Mouse (Mus musculus) Patski (cell line): ENCODE measurements around the gene Bcl2a1b. TPM values are rescaled to one million over a fixed set of nuclear protein-coding genes. Genes with fewer than 3 reads are reported as not detected.
"Not testable (repeated sequence)": the region's sequence is repeated elsewhere in the genome, so short reads cannot be mapped to it uniquely, and the experiment has no call there.

ENCODE experiments used
- ATAC-seq: fragments of 100-300 bp; one replicate; pipeline ENCODE4 v1.8.0; 2021
- CTCF ChIA-PET: fragments of 350-600 bp; sonication (Branson Sonifier 250); formaldehyde crosslinking; loops from one replicate; lab custom pipeline; 2022; ENCODE audit warnings: inconsistent platforms; lab: Charles Lee
- POLR2A ChIA-PET: fragments of 350-600 bp; sonication (Branson Sonifier 250); formaldehyde crosslinking; loops from one replicate; lab custom pipeline; 2022; ENCODE audit warnings: antibody characterized with exemption, inconsistent platforms; lab: Charles Lee
- DNase-seq: peaks from one replicate; pipeline ENCODE4 v3.0.0-alpha.2; 2011; ENCODE audit warnings: low read depth, low spot score
- H3K27me3 ChIP-seq: fragments of 371-371 bp; one replicate; pipeline ENCODE4 v1.5.1; 2021
- CTCF ChIP-seq: fragments of 100-300 bp; IDR thresholded peaks from one replicate; pipeline ENCODE4 v1.5.1; 2021
- in situ Hi-C: fragments of 300-500 bp; cut with MboI; formaldehyde crosslinking; loops from 3 replicates; pipeline ENCODE4 v1.11.1; 2018; ENCODE audit warnings: low pct_unique_long_range_greater_than_20kb, mixed read lengths
- polyA plus RNA-seq: library from polyadenylated mRNA; unstranded; gene quantifications from one replicate; pipeline ENCODE4 v1.2.3, GENCODE M21; 2021

The Bcl2a1b gene
- polyA plus RNA-seq, 1 experiment from 2014 or later: not detected

GRCm38 (mm10) chr9:89212428-89212827 lies 13.4 kb downstream of the Bcl2a1b start:
- POLR2A ChIA-PET, CTCF ChIA-PET, in situ Hi-C loops, DNase-seq, H3K27me3 ChIP-seq: not testable (repeated sequence)
- peak; percentile 43 for TF ChIP-seq CTCF
- peak; percentile 37 for ATAC-seq

GRCm38 (mm10) chr9:89218174-89218573 lies 19.2 kb downstream of the Bcl2a1b start:
- POLR2A ChIA-PET: not testable (repeated sequence)

GRCm38 (mm10) chr9:89219668-89220067 lies 20.7 kb downstream of the Bcl2a1b start:
- in situ Hi-C loops: loop anchor here (5.0 kb wide), 1 partner anchor 507 kb away; no protein-coding TSS in a partner anchor
- DNase-seq, ATAC-seq, CTCF ChIA-PET, H3K27me3 ChIP-seq, POLR2A ChIA-PET: not testable (repeated sequence)

More at GRCm38 (mm10) chr9:89218174-89218573, 19.2 kb downstream of the Bcl2a1b start:
- in situ Hi-C loops: loop anchor here (5.0 kb wide), 1 partner anchor 506 kb away; no protein-coding TSS in a partner anchor
- CTCF ChIA-PET, DNase-seq, H3K27me3 ChIP-seq, ATAC-seq: not testable (repeated sequence)

GRCm38 (mm10) chr9:89220704-89221287 lies 21.8 kb downstream of the Bcl2a1b start:
- CTCF ChIA-PET, ATAC-seq, in situ Hi-C loops, H3K27me3 ChIP-seq, DNase-seq, POLR2A ChIA-PET: not testable (repeated sequence)

GRCm38 (mm10) chr9:89226071-89226470 lies 27.1 kb downstream of the Bcl2a1b start:
- DNase-seq (no peak), ATAC-seq (no peak)
- in situ Hi-C loops: loop anchor here (25.0 kb wide), 1 partner anchor 461 kb away; no protein-coding TSS in a partner anchor
- H3K27me3 ChIP-seq: no peaks in the 10 kb centered on the region
- peak; percentile 26 for TF ChIP-seq CTCF
- CTCF ChIA-PET: no interaction called here
- POLR2A ChIA-PET: no interaction called here

DNA sequence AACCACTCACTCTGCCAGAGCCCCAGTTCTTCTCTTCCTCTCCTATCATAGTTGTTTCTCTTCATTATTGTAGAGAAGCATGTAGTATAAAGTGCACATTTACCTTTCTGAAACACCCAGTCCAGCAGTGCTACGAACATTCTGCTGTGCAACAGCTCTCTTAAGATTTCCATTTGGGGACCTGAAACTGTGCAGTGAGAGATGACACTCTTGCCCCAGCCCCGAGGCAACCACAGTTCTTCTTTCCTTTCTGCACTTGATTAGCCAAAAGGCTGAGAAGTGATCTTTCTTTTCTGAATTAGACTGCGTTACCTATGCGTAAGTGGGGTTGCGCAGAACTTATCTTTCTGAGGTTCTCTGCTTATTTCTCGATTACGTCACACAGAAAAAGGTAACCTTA lies 29.1 kb downstream of the Bcl2a1b start:
- POLR2A ChIA-PET: no interaction called here
- in situ Hi-C loops: loop anchor here (25.0 kb wide), 1 partner anchor 459 kb away; no protein-coding TSS in a partner anchor
- no peak for TF ChIP-seq CTCF
- CTCF ChIA-PET: no interaction called here
- ATAC-seq: no peak
- H3K27me3 ChIP-seq: no peaks in the 10 kb centered on the region
- no peak for DNase-seq

DNA sequence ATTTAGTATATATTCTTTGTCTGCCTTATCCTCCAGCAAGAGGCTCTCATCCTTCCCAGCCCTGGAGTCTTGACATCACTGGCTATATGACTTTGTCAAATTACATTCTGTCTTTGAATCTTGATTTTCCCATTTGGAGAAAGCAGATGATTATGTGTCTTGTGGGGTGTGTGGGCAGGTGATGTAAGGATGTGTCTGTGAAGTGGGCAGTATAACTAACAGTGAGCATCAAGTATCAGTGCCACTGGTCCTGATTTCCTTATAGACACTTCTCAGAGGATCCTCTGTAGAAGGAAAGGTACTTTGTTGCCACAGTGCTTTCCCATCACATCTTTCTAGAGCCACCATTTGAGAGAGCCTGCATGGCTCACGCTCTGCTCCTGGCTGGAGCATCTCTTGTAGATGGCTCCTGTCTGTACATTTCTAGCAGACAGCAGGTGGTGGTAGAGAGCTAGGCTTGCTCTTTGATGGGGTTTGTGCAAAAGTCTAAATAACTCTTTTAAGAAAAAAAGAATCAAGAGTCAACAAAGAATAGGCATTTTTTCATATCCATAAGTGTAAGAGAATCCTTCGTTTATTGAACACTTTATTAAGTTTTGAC lies 32.0 kb downstream of the Bcl2a1b start:
- in situ Hi-C loops: loop anchor here (25.0 kb wide), 1 partner anchor 456 kb away; no protein-coding TSS in a partner anchor
- POLR2A ChIA-PET, CTCF ChIA-PET, H3K27me3 ChIP-seq, ATAC-seq, DNase-seq: not testable (repeated sequence)
- TF ChIP-seq CTCF: peak; percentile 15

- DNase-seq, POLR2A ChIA-PET, CTCF ChIA-PET, ATAC-seq, H3K27me3 ChIP-seq: not testable (repeated sequence)
- in situ Hi-C loops: loop anchor here (25.0 kb wide), 1 partner anchor 450 kb away; no protein-coding TSS in a partner anchor
Observed at GRCm38 (mm10) chr9:89237131-89237530, 38.1 kb downstream of the Bcl2a1b start.

DNA sequence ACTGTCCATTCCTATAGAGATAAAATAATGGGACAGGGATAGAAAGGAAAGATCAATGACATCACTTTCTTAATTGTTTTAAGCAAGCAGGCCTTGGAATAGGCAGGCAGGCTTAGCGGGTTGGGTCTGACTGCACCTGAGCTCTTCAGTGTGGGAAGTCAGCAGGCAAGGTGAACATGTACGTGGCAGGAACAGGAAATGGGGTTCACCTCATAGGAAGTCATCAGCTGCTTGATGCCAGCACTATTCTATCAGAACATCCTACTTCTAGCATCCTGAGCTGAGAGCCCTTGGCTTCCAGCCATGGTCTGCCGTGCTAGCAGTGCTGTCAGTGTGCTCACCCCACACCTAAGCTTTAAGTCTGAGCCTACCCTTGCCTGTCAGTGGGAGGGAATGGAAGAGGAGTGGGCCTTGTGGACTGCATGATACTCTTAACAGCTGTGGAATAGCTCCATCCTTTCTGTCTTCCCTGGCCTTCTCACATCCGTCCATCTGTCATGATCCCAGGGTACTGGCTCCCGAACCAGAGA lies 40.0 kb downstream of the Bcl2a1b start:
- POLR2A ChIA-PET, CTCF ChIA-PET, H3K27me3 ChIP-seq, DNase-seq, ATAC-seq: not testable (repeated sequence)
- in situ Hi-C loops: loop anchor here (25.0 kb wide), 1 partner anchor 448 kb away; no protein-coding TSS in a partner anchor

- CTCF ChIA-PET, ATAC-seq, POLR2A ChIA-PET, DNase-seq, H3K27me3 ChIP-seq: not testable (repeated sequence)
- in situ Hi-C loops: loop anchor here (25.0 kb wide), 1 partner anchor 447 kb away; no protein-coding TSS in a partner anchor
Observed at GRCm38 (mm10) chr9:89240516-89241019, 41.6 kb downstream of the Bcl2a1b start.

DNA sequence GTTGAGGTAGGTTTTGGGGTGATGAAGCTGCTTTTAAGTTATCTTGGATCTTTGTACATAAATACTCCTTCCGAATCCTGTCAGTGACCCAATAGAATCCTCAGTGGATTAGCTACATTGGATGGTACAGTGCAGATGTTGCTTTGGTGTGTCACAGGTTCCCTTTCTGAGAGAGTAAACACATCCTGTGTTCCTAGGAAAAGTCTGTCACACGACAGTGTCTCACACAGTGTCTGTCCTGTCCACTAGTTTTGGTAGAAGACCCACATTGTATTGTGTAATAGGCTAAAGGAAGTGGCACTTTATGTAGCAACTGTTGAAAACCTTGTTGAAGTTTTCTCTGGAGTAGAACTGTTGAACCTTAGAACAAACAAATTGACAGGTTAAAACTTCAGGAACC lies 54.4 kb downstream of the Bcl2a1b start:
- DNase-seq (no peak), ATAC-seq (no peak)
- TF ChIP-seq CTCF: no peak
- in situ Hi-C loops: no loop called here
- ChIA-PET POLR2A (no interaction called here), CTCF (no interaction called here)
- no peaks in the 10 kb centered on the region for H3K27me3 ChIP-seq
